Mouse (Mus musculus) urinary bladder, adult 18-20 months (tissue): ENCODE measurements at regions not wholly inside any gene's neighbourhood (a gene's known extent, or its start where the extent isn't known, plus 50 kb on each side); places are given as distances from the start of the nearest gene placed in this dataset.

Experiments used
- DNase-seq, 2 experiments: peaks; one replicate each; pipeline ENCODE4 v3.0.0; 2022; ENCODE audit warnings: low spot score in 2 of 2, mixed read lengths in 2 of 2

DNA sequence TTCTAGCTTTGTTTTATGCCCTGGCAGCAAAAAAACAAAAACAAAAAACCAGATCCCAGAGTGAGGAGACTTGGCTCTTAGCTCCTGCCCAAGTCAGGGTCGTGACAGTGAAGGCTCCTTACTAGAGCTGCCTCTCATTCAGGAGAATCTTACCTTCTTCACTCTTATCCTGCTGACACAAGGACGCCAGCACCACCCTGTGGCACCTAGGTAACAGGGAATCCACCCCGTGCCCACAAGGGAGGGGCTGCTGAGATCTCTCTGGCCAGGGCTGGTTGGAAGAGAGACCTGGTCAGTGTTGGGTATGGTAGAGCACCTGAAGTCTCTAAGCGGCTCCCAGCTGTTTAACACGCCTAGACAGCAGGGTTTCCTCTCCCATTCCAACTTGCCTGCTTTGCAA lies 139.3 kb downstream of the Cyp26a1 start:
- no peak for DNase-seq
